Mouse (Mus musculus): Measurements from ENCODE around the gene Ralgps1. TPM values are rescaled to one million over a fixed set of nuclear protein-coding genes. Genes with fewer than 3 reads are reported as not detected.

Gene Ralgps1
- polyA plus RNA-seq, 1 experiment = 48.7 TPM

DNA sequence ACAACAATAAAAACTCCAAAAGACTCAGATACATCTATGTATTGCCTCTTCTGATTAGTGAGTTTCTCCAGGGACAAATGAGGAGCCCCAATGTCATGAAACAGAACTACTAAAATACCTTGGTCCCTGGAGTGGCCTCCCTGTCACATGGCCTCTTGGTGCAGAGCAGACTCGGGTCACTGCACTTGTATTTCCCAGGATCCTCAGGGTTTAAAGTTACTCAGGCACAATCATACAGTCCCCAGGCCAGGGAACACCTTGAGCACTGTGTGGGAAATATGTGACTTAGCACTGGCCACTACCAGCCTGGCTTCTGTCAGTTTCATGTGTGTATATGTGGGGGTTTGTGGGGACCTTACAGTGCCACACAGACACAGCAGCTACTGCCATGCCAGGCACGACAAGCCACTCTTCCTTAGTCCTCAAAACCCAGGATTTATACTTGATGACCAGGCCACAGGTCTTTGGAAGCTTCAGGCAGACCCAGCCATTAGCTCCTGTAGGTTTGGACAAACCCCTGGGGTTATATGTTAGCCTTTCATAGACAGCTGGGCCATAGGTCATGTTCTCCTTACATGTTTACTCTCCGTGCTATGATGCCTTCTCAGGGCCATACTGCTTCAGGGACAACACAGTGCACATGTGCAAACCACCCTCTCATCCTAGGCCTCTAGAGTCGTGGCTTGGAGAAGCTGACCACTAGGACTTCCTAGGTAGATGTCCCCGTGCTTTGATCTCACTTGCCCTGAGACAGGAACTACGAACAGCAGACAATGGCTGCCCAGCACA is 138.3 kb downstream of the Ralgps1 start:
- WGBS = 82% methylated on average over 6 of the region's 6 CpGs
- Histone ChIP-seq H3K4me3 (replicated peaks; ENCODE audit: insufficient read depth, low read depth, low read length) (no peak overlapping the region), H3K4me1 (ENCODE audit: control insufficient read depth, insufficient read depth, low read length) (peaks cover 31% of the 10 kb centered on the region), H3K27me3 (ENCODE audit: control insufficient read depth, insufficient read depth, low read length) (no peaks in the 10 kb centered on the region), H3K27ac (ENCODE audit: insufficient read depth, low read length) (no peak overlapping the region)
- no peak for DNase-seq
- TF ChIP-seq POLR2A (IDR thresholded peaks at IDR 0.05; ENCODE audit: borderline replicate concordance, insufficient read depth, low read length) = no peak
- no peak for TF ChIP-seq CTCF (IDR thresholded peaks at IDR 0.05; ENCODE audit: borderline replicate concordance, insufficient read depth, low read depth, low read length)

DNA sequence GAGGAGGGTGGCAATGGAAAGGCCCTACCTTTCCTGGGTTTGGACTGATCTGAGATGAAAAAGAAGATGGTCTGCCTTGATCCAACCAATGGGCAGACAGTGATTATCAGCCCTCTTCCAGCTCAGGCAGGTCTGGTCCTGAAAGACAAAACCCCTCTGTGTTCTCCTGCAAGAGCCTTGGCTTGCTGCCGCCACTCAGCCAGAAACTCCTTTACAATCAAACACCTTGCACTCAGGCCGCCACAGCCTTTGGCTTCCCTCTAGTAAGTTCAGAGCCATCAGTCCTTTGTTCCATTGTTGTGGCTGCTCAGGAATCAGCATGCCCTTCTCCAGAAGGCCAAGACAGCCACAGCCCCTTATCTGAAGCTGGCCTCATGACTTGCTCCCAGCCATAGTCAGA is 139.5 kb downstream of the Ralgps1 start:
- H3K27ac ChIP-seq (ENCODE audit: insufficient read depth, low read length) = no peak overlapping the region
- DNase-seq = no peak
- no peak overlapping the region for H3K4me3 ChIP-seq (replicated peaks; ENCODE audit: insufficient read depth, low read depth, low read length)
- H3K27me3 ChIP-seq (ENCODE audit: control insufficient read depth, insufficient read depth, low read length) = no peaks in the 10 kb centered on the region
- TF ChIP-seq POLR2A (IDR thresholded peaks at IDR 0.05; ENCODE audit: borderline replicate concordance, insufficient read depth, low read length) = no peak
- no peak for TF ChIP-seq CTCF (IDR thresholded peaks at IDR 0.05; ENCODE audit: borderline replicate concordance, insufficient read depth, low read depth, low read length)
- WGBS = 81% methylated on average over 2 of the region's 2 CpGs
- peaks cover 23% of the 10 kb centered on the region for H3K4me1 ChIP-seq (ENCODE audit: control insufficient read depth, insufficient read depth, low read length)

DNA sequence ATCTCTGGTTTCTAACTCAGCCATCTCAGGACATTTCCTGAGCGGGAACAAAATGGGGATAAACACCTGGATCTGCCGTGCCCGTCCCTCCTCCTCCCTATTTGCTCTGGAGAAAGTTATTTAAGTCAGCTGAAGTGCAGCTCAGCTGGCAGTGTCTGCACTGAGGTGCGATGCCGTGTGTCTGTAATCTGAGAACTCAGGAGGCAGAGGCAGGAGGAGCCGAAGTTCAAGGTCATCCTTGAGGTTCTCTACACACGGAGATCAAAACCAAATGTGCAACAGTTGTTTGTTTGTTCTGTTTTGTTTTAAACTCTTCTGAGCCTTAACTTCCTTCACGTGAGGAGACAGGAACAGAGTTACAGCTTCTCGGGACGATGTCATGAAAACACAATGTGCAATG is 140.6 kb downstream of the Ralgps1 start:
- no peak for TF ChIP-seq CTCF (IDR thresholded peaks at IDR 0.05; ENCODE audit: borderline replicate concordance, insufficient read depth, low read depth, low read length)
- no peak for TF ChIP-seq POLR2A (IDR thresholded peaks at IDR 0.05; ENCODE audit: borderline replicate concordance, insufficient read depth, low read length)
- Histone ChIP-seq H3K4me1 (ENCODE audit: control insufficient read depth, insufficient read depth, low read length) (peaks cover 18% of the 10 kb centered on the region), H3K4me3 (replicated peaks; ENCODE audit: insufficient read depth, low read depth, low read length) (no peak overlapping the region), H3K27ac (ENCODE audit: insufficient read depth, low read length) (no peak overlapping the region), H3K27me3 (ENCODE audit: control insufficient read depth, insufficient read depth, low read length) (no peaks in the 10 kb centered on the region)
- 87% methylated on average over 10 of the region's 10 CpGs for WGBS
- no peak for DNase-seq

DNA sequence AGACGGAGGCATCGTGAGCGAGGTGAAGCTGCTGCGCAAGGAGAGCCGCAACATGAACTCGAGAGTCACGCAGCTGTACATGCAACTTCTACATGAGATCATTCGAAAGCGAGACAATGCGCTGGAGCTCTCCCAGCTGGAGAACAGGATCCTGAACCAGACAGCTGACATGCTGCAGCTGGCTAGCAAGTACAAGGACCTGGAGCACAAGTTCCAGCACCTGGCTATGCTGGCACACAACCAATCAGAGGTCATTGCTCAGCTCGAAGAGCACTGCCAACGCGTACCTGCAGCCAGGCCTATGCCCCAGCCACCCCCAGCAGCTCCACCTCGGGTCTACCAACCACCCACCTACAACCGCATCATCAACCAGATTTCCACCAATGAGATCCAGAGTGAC is 142.7 kb downstream of the Ralgps1 start:
- Histone ChIP-seq H3K27me3 (ENCODE audit: control insufficient read depth, insufficient read depth, low read length) (no peaks in the 10 kb centered on the region), H3K27ac (ENCODE audit: insufficient read depth, low read length) (no peak overlapping the region), H3K4me3 (replicated peaks; ENCODE audit: insufficient read depth, low read depth, low read length) (no peak overlapping the region), H3K4me1 (ENCODE audit: control insufficient read depth, insufficient read depth, low read length) (peaks cover 9% of the 10 kb centered on the region; the same call in 1 of the 2 replicates)
- no peak for DNase-seq
- WGBS = 78% methylated on average over 15 of the region's 15 CpGs
- no peak for TF ChIP-seq POLR2A (IDR thresholded peaks at IDR 0.05; ENCODE audit: borderline replicate concordance, insufficient read depth, low read length)
- TF ChIP-seq CTCF (IDR thresholded peaks at IDR 0.05; ENCODE audit: borderline replicate concordance, insufficient read depth, low read depth, low read length) = no peak

DNA sequence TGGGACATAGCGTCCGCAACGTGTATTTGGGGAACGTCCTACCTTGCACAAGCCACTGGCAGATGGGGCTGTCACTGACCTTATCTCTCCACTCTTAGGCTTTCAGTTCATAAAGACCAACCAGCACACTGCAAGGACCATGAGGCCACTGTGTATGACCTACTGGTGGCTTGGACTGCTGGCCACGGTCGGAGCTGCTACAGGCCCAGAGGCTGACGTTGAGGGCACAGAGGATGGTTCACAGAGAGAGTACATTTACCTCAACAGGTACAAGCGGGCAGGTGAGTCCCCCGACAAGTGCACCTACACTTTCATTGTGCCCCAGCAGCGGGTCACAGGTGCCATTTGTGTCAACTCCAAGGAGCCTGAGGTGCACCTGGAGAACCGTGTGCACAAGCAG is 143.2 kb downstream of the Ralgps1 start:
- no peak for DNase-seq

DNA sequence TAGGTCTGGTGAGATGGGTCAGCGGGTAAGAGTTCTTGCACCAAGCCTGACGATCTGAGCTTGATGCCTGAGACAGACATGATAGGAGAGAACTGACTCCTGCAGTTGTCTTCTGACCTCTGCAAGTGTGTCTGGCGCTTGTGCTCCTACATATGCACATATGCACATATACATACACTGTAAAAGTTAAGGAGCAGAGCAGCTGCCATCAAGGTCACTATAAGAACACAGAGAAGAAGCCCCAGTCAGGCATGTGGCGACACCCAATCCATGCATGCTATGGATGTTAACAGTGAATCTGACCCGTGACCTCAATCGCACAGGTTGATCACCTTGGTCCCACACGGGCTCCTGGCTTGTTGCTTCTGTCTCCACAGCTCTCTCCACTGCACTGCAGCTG is 145.4 kb downstream of the Ralgps1 start:
- H3K4me1 ChIP-seq (ENCODE audit: control insufficient read depth, insufficient read depth, low read length) = peaks cover 22% of the 10 kb centered on the region
- no peak for DNase-seq
- no peak overlapping the region for H3K27ac ChIP-seq (ENCODE audit: insufficient read depth, low read length)
- no peaks in the 10 kb centered on the region for H3K27me3 ChIP-seq (ENCODE audit: control insufficient read depth, insufficient read depth, low read length)
- H3K4me3 ChIP-seq (replicated peaks; ENCODE audit: insufficient read depth, low read depth, low read length) = no peak overlapping the region
- 96% methylated on average over 7 of the region's 7 CpGs for WGBS
- TF ChIP-seq POLR2A (IDR thresholded peaks at IDR 0.05; ENCODE audit: borderline replicate concordance, insufficient read depth, low read length) (no peak), CTCF (IDR thresholded peaks at IDR 0.05; ENCODE audit: borderline replicate concordance, insufficient read depth, low read depth, low read length) (no peak)

More for the DNA sequence above, 143.2 kb downstream of the Ralgps1 start:
- no peak for TF ChIP-seq POLR2A (IDR thresholded peaks at IDR 0.05; ENCODE audit: borderline replicate concordance, insufficient read depth, low read length)
- TF ChIP-seq CTCF (IDR thresholded peaks at IDR 0.05; ENCODE audit: borderline replicate concordance, insufficient read depth, low read depth, low read length) = no peak
- Histone ChIP-seq H3K4me3 (replicated peaks; ENCODE audit: insufficient read depth, low read depth, low read length) (no peak overlapping the region), H3K27ac (ENCODE audit: insufficient read depth, low read length) (no peak overlapping the region), H3K27me3 (ENCODE audit: control insufficient read depth, insufficient read depth, low read length) (no peaks in the 10 kb centered on the region), H3K4me1 (ENCODE audit: control insufficient read depth, insufficient read depth, low read length) (peaks cover 9% of the 10 kb centered on the region; the same call in 1 of the 2 replicates)
- 92% methylated on average over 11 of the region's 11 CpGs for WGBS

GRCm38 (mm10) chr2:33223656-33224358 is 147.5 kb downstream of the Ralgps1 start:
- Histone ChIP-seq H3K27ac (ENCODE audit: insufficient read depth, low read length) (no peak overlapping the region), H3K4me1 (ENCODE audit: control insufficient read depth, insufficient read depth, low read length) (peaks cover 26% of the 10 kb centered on the region)

More at GRCm38 (mm10) chr2:33223656-33224358, 147.5 kb downstream of the Ralgps1 start:
- Histone ChIP-seq H3K27me3 (ENCODE audit: control insufficient read depth, insufficient read depth, low read length) (no peaks in the 10 kb centered on the region), H3K4me3 (replicated peaks; ENCODE audit: insufficient read depth, low read depth, low read length) (no peak overlapping the region)
- DNase-seq = no peak
- TF ChIP-seq POLR2A (IDR thresholded peaks at IDR 0.05; ENCODE audit: borderline replicate concordance, insufficient read depth, low read length) (no peak), CTCF (IDR thresholded peaks at IDR 0.05; ENCODE audit: borderline replicate concordance, insufficient read depth, low read depth, low read length) (no peak)
- 92% methylated on average over 10 of the region's 10 CpGs for WGBS

Data from cerebellum, adult 2 months (tissue).